Mouse (Mus musculus) lung, postnatal 0 days (tissue): ENCODE measurements around the gene Thy1. TPM values are rescaled to one million over a fixed set of nuclear protein-coding genes. Genes with fewer than 3 reads are reported as not detected.
A peak's percentile ranks its signal among the peaks of the same experiment; 100 is the strongest.

Experiments used
- ATAC-seq: fragments of 200-750 bp; cut with Nextera tagmentation; 2 replicates; pipeline ENCODE4 v1.8.0; 2017; ENCODE audit warnings: moderate library complexity
- DNase-seq: peaks from one replicate; pipeline ENCODE4 v3.0.0-alpha.2; 2016; ENCODE audit warnings: low spot score
- H3K27ac ChIP-seq: fragments of 300-500 bp; sonication (generic); 2 replicates; pipeline ENCODE4 v1.5.1; 2014; ENCODE audit warnings: antibody characterized with exemption, mild to moderate bottlenecking, low read length, mixed read lengths
- H3K27me3 ChIP-seq: fragments of 300-500 bp; sonication (generic); replicated peaks from 2 replicates; pipeline ENCODE4 v1.6.1; 2014; ENCODE audit warnings: low read length, mixed read lengths; ENCODE audit not compliant: insufficient read depth
- H3K36me3 ChIP-seq: fragments of 300-500 bp; sonication (generic); 2 replicates; pipeline ENCODE4 v1.6.1; 2014; ENCODE audit warnings: low read length, mixed read lengths; ENCODE audit not compliant: insufficient read depth
- H3K4me1 ChIP-seq: fragments of 300-500 bp; sonication (generic); 2 replicates; pipeline ENCODE4 v1.6.1; 2014; ENCODE audit warnings: antibody characterized with exemption, low read depth, low read length, mixed read lengths; ENCODE audit not compliant: insufficient read depth
- H3K4me2 ChIP-seq: fragments of 300-500 bp; sonication (generic); replicated peaks from 2 replicates; pipeline ENCODE4 v1.6.1; 2014; ENCODE audit warnings: low read depth, mild to moderate bottlenecking, low read length, moderate library complexity, mixed read lengths
- H3K4me3 ChIP-seq: fragments of 300-500 bp; sonication (generic); 2 replicates; pipeline ENCODE4 v1.5.1; 2014; ENCODE audit warnings: low read depth, low read length
- H3K9ac ChIP-seq: fragments of 300-500 bp; sonication (generic); replicated peaks from 2 replicates; pipeline ENCODE4 v1.6.1; 2014; ENCODE audit warnings: low read depth, mild to moderate bottlenecking
- H3K9me3 ChIP-seq: fragments of 300-500 bp; sonication (generic); 2 replicates; pipeline ENCODE4 v1.6.1; 2016; ENCODE audit warnings: low read length, mixed read lengths
- CTCF ChIP-seq: IDR thresholded peaks from 2 replicates; pipeline ENCODE4 v1.5.1; 2016; ENCODE audit warnings: antibody characterized with exemption, mild to moderate bottlenecking
- EP300 ChIP-seq: IDR thresholded peaks from 2 replicates; pipeline ENCODE4 v1.6.1; 2016; ENCODE audit warnings: antibody characterized with exemption, mild to moderate bottlenecking, control low read depth
- WGBS: fragments of 180-500 bp; shearing (Covaris S2); extraction: QIAGEN DNeasy Blood & Tissue Kit; methylation state at CpG from one replicate; pipeline ENCODE4 v1.1.7; 2014; 5-methylcytosine and 5-hydroxymethylcytosine counted together
- polyA plus RNA-seq: library from polyadenylated mRNA; unstranded; fragments of >200 nt; fragmentation: Nextera tagmentation; extraction: Ambion mirVana; gene quantifications from 2 replicates; pipeline ENCODE4 v1.2.1, GENCODE M21; 2015

Thy1 gene
- polyA plus RNA-seq, 1 experiment from 2014 or later = 2.9 TPM

DNA sequence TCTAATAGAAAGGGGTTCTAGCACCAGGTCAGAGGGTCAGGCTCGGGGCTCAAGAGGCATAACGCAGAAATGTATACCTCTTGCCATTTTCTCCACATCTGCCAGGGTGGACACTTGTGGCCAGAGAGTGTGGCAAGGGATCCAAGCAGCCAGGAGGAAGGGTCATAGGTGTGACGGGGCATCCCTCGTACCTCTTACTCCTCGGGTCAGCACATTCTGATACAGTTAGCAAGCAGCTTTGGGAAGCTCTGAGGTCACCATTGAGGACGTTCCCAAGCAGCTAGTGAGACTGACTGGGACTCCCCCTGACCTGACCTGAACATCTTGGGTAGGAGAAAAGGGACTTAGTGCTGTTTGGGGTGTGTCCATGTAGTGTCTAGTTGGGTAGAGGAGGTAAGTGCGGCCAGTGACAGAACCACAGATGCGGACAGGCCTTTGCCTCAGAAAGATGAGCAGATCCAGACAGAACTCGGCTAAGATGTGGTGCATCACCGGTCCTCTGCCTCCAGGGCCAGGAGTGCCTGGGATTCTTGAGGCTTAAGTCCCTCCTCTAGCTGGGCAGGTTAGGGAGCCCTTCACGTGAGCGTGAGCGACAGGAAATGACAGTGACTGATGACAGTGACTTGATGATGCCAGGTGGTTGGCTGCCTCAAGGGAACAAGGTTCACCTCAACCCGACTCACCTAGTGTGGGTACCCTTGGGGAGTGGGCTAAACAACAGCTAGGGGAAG is 27.1 kb downstream of the Thy1 start:
- H3K36me3 ChIP-seq = no peaks in the 10 kb centered on the region
- no peaks in the 10 kb centered on the region for H3K9me3 ChIP-seq
- H3K4me2 ChIP-seq = no peak overlapping the region
- H3K27ac ChIP-seq = no peak overlapping the region
- H3K4me1 ChIP-seq = peaks cover 3% of the 10 kb centered on the region; the same call in 1 of the 2 replicates
- no peak overlapping the region for H3K9ac ChIP-seq
- H3K4me3 ChIP-seq = no peak overlapping the region
- DNase-seq (no peak), ATAC-seq (no peak)
- no peaks in the 10 kb centered on the region; the same call in 1 of the 2 replicates for H3K27me3 ChIP-seq
- WGBS = 60% methylated on average over 14 of the region's 14 CpGs
- TF ChIP-seq CTCF = no peak
- no peak for TF ChIP-seq EP300

DNA sequence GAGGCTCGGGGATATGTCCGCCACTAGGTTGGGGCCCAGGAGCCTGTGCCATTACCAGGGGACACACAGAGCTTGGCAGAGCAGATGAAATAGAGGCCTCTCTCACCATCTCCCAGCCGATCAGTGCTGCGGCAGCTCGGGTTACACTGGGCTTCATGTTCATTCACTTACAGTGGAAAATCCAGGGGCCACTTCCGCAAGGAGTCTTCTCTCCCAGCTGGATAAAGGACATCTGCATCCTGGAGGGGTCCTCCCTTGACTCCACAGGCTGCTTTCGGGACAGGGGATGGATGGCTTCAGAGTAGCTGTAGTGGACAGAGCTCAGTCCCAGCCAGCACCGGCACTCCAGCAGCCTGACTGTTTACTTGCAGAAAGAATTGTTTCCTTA is 27.7 kb downstream of the Thy1 start:
- no peak for DNase-seq
- peaks cover 3% of the 10 kb centered on the region; the same call in 1 of the 2 replicates for H3K4me1 ChIP-seq
- no peak overlapping the region for H3K27ac ChIP-seq
- H3K36me3 ChIP-seq = no peaks in the 10 kb centered on the region
- no peak overlapping the region for H3K4me2 ChIP-seq
- no peaks in the 10 kb centered on the region; the same call in 1 of the 2 replicates for H3K27me3 ChIP-seq
- 41% methylated on average over 8 of the region's 8 CpGs for WGBS
- TF ChIP-seq CTCF = no peak
- no peak for TF ChIP-seq EP300
- no peaks in the 10 kb centered on the region for H3K9me3 ChIP-seq
- no peak overlapping the region for H3K4me3 ChIP-seq
- no peak overlapping the region for H3K9ac ChIP-seq
- ATAC-seq = no peak

DNA sequence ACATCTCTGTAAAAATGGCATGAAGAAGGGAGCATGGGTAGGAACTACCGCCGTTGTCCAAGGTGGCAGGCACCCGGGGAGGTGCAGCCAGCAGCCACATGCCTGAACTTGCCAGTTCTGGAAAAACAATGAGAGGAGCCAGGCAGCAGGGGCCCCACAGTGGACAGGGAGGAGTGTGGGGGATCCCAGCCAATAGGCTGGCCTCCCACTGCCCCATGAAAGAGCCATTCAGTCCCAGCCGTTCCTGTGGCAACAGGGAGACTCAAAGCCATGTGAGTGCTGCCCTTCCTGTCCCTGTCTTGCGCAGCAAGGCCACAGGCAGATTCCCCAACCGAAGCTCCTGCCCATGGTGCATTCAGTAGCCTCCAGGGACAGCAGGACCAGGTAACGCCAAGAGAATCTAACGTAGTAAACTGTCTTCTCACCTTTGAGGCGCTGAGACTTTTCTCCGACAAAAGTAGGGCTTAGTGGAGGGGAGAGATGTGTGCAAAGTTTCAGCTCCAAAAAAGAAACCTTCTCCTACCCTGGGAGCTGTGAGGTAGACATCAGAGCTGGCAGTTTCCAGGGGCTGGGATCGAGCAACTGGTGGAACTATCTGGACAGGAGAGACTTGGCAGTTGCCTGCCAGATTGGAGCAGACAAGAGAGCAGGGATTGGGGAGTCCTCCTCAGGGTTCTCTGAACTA is 28.9 kb downstream of the Thy1 start:
- no peaks in the 10 kb centered on the region for H3K36me3 ChIP-seq
- no peak overlapping the region for H3K4me3 ChIP-seq
- no peaks in the 10 kb centered on the region; the same call in 1 of the 2 replicates for H3K27me3 ChIP-seq
- no peaks in the 10 kb centered on the region for H3K9me3 ChIP-seq
- DNase-seq (no peak), ATAC-seq (0 out of 2 replicates have a peak, but pooled peaks have one; percentile 12)
- no peak overlapping the region for H3K27ac ChIP-seq
- H3K9ac ChIP-seq = no peak overlapping the region
- H3K4me2 ChIP-seq = no peak overlapping the region
- WGBS = 36% methylated on average over 11 of the region's 11 CpGs
- TF ChIP-seq CTCF (no peak), EP300 (no peak)
- H3K4me1 ChIP-seq = peaks cover 3% of the 10 kb centered on the region; the same call in 1 of the 2 replicates

DNA sequence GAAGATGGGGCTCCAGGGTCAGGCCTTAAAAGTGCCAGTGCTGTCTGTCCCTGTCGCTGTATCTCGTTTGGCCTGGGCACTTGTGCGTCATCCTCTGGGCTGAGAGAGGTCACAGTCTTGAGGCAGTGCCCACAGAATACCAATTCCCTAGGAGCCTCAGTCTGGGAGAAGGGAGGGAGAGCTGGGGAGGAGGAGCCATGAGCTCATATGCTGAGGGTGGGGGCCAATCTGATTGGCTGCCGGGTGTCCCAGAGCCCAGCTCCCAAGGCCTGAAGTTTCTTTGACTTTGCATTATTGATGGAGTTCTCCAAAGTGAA is 29.4 kb downstream of the Thy1 start:
- Histone ChIP-seq H3K27me3 (no peaks in the 10 kb centered on the region; the same call in 1 of the 2 replicates), H3K4me3 (no peak overlapping the region), H3K27ac (no peak overlapping the region), H3K9me3 (no peaks in the 10 kb centered on the region), H3K4me2 (no peak overlapping the region), H3K36me3 (no peaks in the 10 kb centered on the region), H3K4me1 (no peaks in the 10 kb centered on the region; the same call in 1 of the 2 replicates), H3K9ac (no peak overlapping the region)
- WGBS = 40% methylated on average over 4 of the region's 4 CpGs
- peak; percentile 36 for DNase-seq
- TF ChIP-seq CTCF = no peak
- no peak for TF ChIP-seq EP300
- ATAC-seq = 0 out of 2 replicates have a peak, but pooled peaks have one; percentile 14

DNA sequence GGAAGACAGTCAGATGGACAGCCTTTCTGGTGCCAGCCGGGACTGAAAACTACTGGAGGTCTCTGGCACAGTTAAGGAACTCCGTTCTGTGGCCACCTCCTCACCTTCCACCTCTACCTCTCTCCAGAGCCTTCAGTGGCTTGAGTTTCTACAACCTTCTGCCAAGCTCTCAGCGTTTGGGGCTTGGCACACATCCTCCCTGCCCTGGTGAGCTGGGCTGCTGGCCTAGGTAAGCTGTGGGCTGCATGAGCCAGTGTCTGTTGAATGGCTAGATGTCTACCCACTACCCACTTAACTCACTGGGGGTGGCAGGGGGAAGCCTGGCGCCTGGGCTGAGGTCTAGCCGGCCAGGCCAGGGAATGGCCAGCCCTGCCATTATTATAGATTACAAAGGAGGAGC is 29.9 kb downstream of the Thy1 start:
- no peaks in the 10 kb centered on the region; the same call in 1 of the 2 replicates for H3K4me1 ChIP-seq
- H3K4me2 ChIP-seq = no peak overlapping the region
- H3K9ac ChIP-seq = no peak overlapping the region
- H3K27me3 ChIP-seq = no peaks in the 10 kb centered on the region; the same call in 1 of the 2 replicates
- no peaks in the 10 kb centered on the region for H3K9me3 ChIP-seq
- no peaks in the 10 kb centered on the region for H3K36me3 ChIP-seq
- no peak for TF ChIP-seq CTCF
- no peak for TF ChIP-seq EP300
- WGBS = 79% methylated on average over 5 of the region's 5 CpGs
- ATAC-seq (no peak), DNase-seq (no peak)
- H3K27ac ChIP-seq = no peak overlapping the region
- no peak overlapping the region for H3K4me3 ChIP-seq

DNA sequence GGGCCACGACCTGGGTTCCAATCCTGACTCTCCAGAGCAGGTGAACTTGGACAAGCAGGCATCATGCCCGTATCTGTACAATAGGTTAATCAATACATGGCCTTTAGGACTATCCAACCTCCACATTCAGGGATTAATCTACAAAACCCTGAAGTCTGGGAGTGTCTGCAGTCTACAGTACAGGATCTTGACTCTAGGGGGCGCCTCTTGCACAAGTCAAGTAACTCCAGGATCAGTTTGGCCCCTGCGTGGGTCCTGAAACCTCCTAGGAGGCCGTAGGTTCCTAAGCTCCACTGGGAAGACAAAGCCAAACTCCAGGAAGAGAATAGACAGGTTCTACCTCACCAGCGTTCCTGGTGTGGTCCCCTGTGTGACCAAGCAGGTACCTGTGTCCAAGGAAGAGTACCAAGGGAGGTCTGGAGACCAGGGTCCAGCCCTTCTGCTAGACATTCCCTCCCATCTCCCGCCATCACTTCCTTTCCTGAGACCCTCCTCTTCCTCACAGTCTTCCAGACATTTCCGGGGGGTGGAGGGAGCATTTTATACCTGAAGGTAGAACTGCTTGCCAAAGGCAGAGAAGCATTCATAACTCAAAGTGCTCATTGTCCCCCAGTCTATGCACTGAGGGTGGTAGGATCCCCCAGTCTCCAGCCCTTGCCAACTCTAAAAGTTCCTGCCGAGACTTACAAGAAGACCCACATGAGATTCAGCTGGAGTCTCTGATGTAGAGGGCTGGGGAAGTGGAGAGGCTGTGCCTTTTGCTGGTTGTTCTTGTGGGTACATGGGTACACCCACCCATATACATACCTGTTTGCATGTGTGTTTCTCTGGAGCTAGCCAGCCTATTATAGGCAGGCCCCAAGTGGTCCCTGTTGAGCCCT is 31.5 kb downstream of the Thy1 start:
- peaks cover 9% of the 10 kb centered on the region for H3K4me1 ChIP-seq
- H3K27ac ChIP-seq = no peak overlapping the region
- H3K9ac ChIP-seq = no peak overlapping the region

More for the DNA sequence above, 31.5 kb downstream of the Thy1 start:
- Histone ChIP-seq H3K9me3 (no peaks in the 10 kb centered on the region), H3K27me3 (no peaks in the 10 kb centered on the region; the same call in 1 of the 2 replicates), H3K4me2 (no peak overlapping the region), H3K4me3 (no peak overlapping the region), H3K36me3 (no peaks in the 10 kb centered on the region)
- DNase-seq (peak; percentile 40), ATAC-seq (no peak)
- TF ChIP-seq CTCF (peak; percentile 57), EP300 (no peak)
- 56% methylated on average over 9 of the region's 9 CpGs for WGBS
